8 mouse cellular contexts compared by ENCODE assay signal in the genomic region with DNA sequence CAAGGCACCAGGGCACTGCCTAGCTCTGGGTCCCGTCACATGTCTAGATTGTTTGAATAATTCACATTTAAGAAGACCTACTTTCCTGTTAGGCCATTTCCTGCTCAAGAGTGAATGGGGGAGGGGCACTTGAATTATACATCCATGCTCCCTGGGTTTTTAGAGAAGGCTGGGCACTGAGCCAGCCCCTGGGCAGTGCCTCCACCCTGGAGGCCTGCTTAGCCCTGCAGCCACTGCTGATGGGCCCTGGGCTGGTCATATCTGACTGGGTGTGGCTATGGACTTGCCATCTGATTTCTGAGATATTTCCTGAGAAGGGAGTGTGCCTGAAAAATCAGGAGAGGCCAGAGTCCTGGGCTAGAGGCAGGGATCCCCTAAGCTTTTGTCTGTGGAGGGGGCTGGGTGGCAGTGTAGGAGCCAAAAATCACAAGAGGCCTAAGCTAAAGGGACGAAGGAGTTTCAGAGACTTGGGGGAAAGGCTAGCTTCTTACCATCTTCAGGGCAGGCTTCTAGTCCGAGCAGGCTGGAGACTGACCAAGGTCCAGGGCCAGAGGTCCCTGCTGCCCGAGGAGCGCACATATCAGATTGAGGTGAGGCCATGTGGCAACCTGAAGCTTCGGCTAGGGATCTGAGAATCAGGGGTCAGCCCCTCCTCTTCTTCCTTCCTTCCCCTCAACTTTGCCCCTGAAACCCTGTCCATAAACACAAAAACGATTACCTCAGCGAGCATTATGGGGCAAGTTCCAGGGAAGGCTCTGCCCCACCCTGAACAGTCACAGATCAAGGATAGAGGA. TPM values are rescaled to one million over a fixed set of nuclear protein-coding genes. Genes with fewer than 3 reads are reported as not detected.
DNase-seq lines count a peak whose midpoint lies in the region; ATAC-seq lines count a peak whose summit lies in the region.

No protein-coding gene starts in this region.

- H3K36me3 ChIP-seq in limb, embryonic 13.5 days: no peaks in the 10 kb centered on the region
- H3K36me3 ChIP-seq in midbrain, embryonic 12.5 days: no peaks in the 10 kb centered on the region

- H3K4me2 ChIP-seq in limb, embryonic 13.5 days (replicated peaks): peak overlapping the region; percentile 21
- H3K4me2 ChIP-seq in midbrain, embryonic 12.5 days (replicated peaks): no peak overlapping the region

- H3K27ac ChIP-seq in limb, embryonic 13.5 days: peak overlapping the region; percentile 74
- 0 out of 2 replicates have a peak overlapping the region, but pooled peaks have one; percentile 30 for H3K27ac ChIP-seq in midbrain, embryonic 12.5 days (replicated peaks)

- no peaks in the 10 kb centered on the region for H3K27me3 ChIP-seq in limb, embryonic 13.5 days
- H3K27me3 ChIP-seq in midbrain, embryonic 12.5 days: no peaks in the 10 kb centered on the region

- 77% methylated on average over 8 of the region's 8 CpGs for WGBS in limb, embryonic 13.5 days
- WGBS in midbrain, embryonic 12.5 days: 82% methylated on average over 8 of the region's 8 CpGs

- DNase-seq in cerebellum, adult 9-11 months: peak; percentile 52
- DNase-seq in cerebellum, adult 18-20 months: no peak
- peak; percentile 98 for DNase-seq in MN1 (ENCODE audit: low spot score)
- DNase-seq in heart, postnatal 4 days: peak; percentile 76
- DNase-seq in urinary bladder, adult 2 months (ENCODE audit: low spot score): peak; percentile 58

- H3K4me1 ChIP-seq in limb, embryonic 13.5 days: peaks cover 38% of the 10 kb centered on the region
- H3K4me1 ChIP-seq in midbrain, embryonic 12.5 days: peaks cover 24% of the 10 kb centered on the region

- H3K9me3 ChIP-seq in limb, embryonic 13.5 days: no peaks in the 10 kb centered on the region
- H3K9me3 ChIP-seq in midbrain, embryonic 12.5 days: no peaks in the 10 kb centered on the region

- peak; percentile 42 for ATAC-seq in erythroblast, adult 5-6 weeks (replicated peaks; ENCODE audit: low FRiP score, poor library complexity, severe bottlenecking)
- ATAC-seq in limb, embryonic 13.5 days (ENCODE audit: low FRiP score, low read depth): no peak
- ATAC-seq in midbrain, embryonic 12.5 days (ENCODE audit: low FRiP score, low read depth): no peak

- peak overlapping the region; percentile 50; the same call in 1 of the 2 replicates for H3K9ac ChIP-seq in limb, embryonic 13.5 days
- no peak overlapping the region; the same call in 1 of the 2 replicates for H3K9ac ChIP-seq in midbrain, embryonic 12.5 days (replicated peaks)

- H3K4me3 ChIP-seq in limb, embryonic 13.5 days: no peak overlapping the region
- H3K4me3 ChIP-seq in midbrain, embryonic 12.5 days: no peak overlapping the region

RNA-seq across cellular contexts. Expression of a gene that starts 2.7 kb away (rescaled TPM):
- total RNA-seq in erythroblast, adult 5-6 weeks (2015; ENCODE audit: low replicate concordance): 42.4 and 62.8 TPM in 2 replicates
- 18.8 and 34.2 TPM in 2 replicates for total RNA-seq in erythroblast, adult 5-6 weeks (2017; ENCODE audit: low replicate concordance)
- total RNA-seq in heart, postnatal 4 days (2021): 100 to 1,000 TPM; 386 to 391 TPM
- polyA plus RNA-seq in limb, embryonic 13.5 days (2015; fragmentation: Nextera tagmentation; extraction: Ambion mirVana): 506 and 533 TPM in 2 replicates
- 751 and 797 TPM in 2 replicates for polyA plus RNA-seq in midbrain, embryonic 12.5 days (2016; fragmentation: Nextera tagmentation; extraction: Ambion mirVana)
- 328 and 338 TPM in 2 replicates for polyA plus RNA-seq in urinary bladder, adult 2 months (2012; rRNA removed)

RNA-seq across cellular contexts. Expression of a gene that starts 19.5 kb away (rescaled TPM):
- total RNA-seq in erythroblast, adult 5-6 weeks (2015; ENCODE audit: low replicate concordance): not detected in 2 replicates
- not detected in 2 replicates for total RNA-seq in erythroblast, adult 5-6 weeks (2017; ENCODE audit: low replicate concordance)
- total RNA-seq in heart, postnatal 4 days (2021): not detected
- polyA plus RNA-seq in limb, embryonic 13.5 days (2015; fragmentation: Nextera tagmentation; extraction: Ambion mirVana): not detected in 2 replicates
- 0.20 TPM in 1 of 2 replicates, not detected in the other for polyA plus RNA-seq in midbrain, embryonic 12.5 days (2016; fragmentation: Nextera tagmentation; extraction: Ambion mirVana)
- 2.0 and 2.5 TPM in 2 replicates for polyA plus RNA-seq in urinary bladder, adult 2 months (2012; rRNA removed)

Comparison
In these comparisons a context has a peak if more than half of its experiments do, and no peak if none do; other contexts are left out.
1. DNase-seq: peak in cerebellum, adult 9-11 months (single experiment), MN1 (single experiment), heart, postnatal 4 days (single experiment) and urinary bladder, adult 2 months (single experiment); none in cerebellum, adult 18-20 months (0 of 2).